Mouse (Mus musculus): ENCODE measurements at regions not wholly inside any gene's neighbourhood (a gene's known extent, or its start where the extent isn't known, plus 50 kb on each side); places are given as distances from the start of the nearest gene placed in this dataset.

GRCm38 (mm10) chr15:62457051-62457664, 1387.8 kb downstream of the Gsdmc2 start:
- WGBS (ENCODE audit: missing documents), result 68% methylated on average over 2 of the region's 4 CpGs
- H3K36me3 ChIP-seq (ENCODE audit: inconsistent target), result no peaks in the 10 kb centered on the region
- no peak overlapping the region for H3K27ac ChIP-seq
- H3K4me3 ChIP-seq (ENCODE audit: inconsistent target), result no peak overlapping the region
- no peaks in the 10 kb centered on the region for H3K79me2 ChIP-seq (ENCODE audit: inconsistent target)

- Histone ChIP-seq H3K27ac (no peak overlapping the region), H3K36me3 (ENCODE audit: inconsistent target) (no peaks in the 10 kb centered on the region), H3K79me2 (ENCODE audit: inconsistent target) (no peaks in the 10 kb centered on the region), H3K4me3 (ENCODE audit: inconsistent target) (no peak overlapping the region)
- WGBS (ENCODE audit: missing documents), result 100% methylated on average over 1 of the region's 1 CpGs
Observed at GRCm38 (mm10) chr15:62456020-62456419, 1389.0 kb downstream of the Gsdmc2 start.

GRCm38 (mm10) chr15:62448116-62448515, 1396.9 kb downstream of the Gsdmc2 start:
- Histone ChIP-seq H3K79me2 (ENCODE audit: inconsistent target) (no peaks in the 10 kb centered on the region), H3K4me3 (ENCODE audit: inconsistent target) (no peak overlapping the region), H3K36me3 (ENCODE audit: inconsistent target) (no peaks in the 10 kb centered on the region), H3K27ac (no peak overlapping the region)
- WGBS (ENCODE audit: missing documents), result 86% methylated on average over 3 of the region's 3 CpGs

- 76% methylated on average over 5 of the region's 5 CpGs for WGBS (ENCODE audit: missing documents)
- no peak overlapping the region for H3K27ac ChIP-seq
- no peaks in the 10 kb centered on the region for H3K36me3 ChIP-seq (ENCODE audit: inconsistent target)
- H3K4me3 ChIP-seq (ENCODE audit: inconsistent target), result no peak overlapping the region
- no peaks in the 10 kb centered on the region for H3K79me2 ChIP-seq (ENCODE audit: inconsistent target)
Observed at GRCm38 (mm10) chr15:62439211-62439610, 1405.8 kb downstream of the Gsdmc2 start.

GRCm38 (mm10) chr15:62436631-62437030, 1408.3 kb downstream of the Gsdmc2 start:
- no peak overlapping the region for H3K27ac ChIP-seq
- no peaks in the 10 kb centered on the region for H3K36me3 ChIP-seq (ENCODE audit: inconsistent target)
- no peak overlapping the region for H3K4me3 ChIP-seq (ENCODE audit: inconsistent target)
- no peaks in the 10 kb centered on the region for H3K79me2 ChIP-seq (ENCODE audit: inconsistent target)
- WGBS (ENCODE audit: missing documents), result 93% methylated on average over 5 of the region's 5 CpGs

- H3K27ac ChIP-seq, result no peak overlapping the region
- H3K79me2 ChIP-seq (ENCODE audit: inconsistent target), result no peaks in the 10 kb centered on the region
- H3K4me3 ChIP-seq (ENCODE audit: inconsistent target), result no peak overlapping the region
- no peaks in the 10 kb centered on the region for H3K36me3 ChIP-seq (ENCODE audit: inconsistent target)
- WGBS (ENCODE audit: missing documents), result 99% methylated on average over 4 of the region's 4 CpGs
Observed at GRCm38 (mm10) chr15:62435141-62435680, 1409.8 kb downstream of the Gsdmc2 start.

GRCm38 (mm10) chr15:62432742-62433245, 1412.2 kb downstream of the Gsdmc2 start:
- WGBS (ENCODE audit: missing documents), result 100% methylated on average over 1 of the region's 1 CpGs
- Histone ChIP-seq H3K4me3 (ENCODE audit: inconsistent target) (no peak overlapping the region), H3K79me2 (ENCODE audit: inconsistent target) (no peaks in the 10 kb centered on the region), H3K36me3 (ENCODE audit: inconsistent target) (no peaks in the 10 kb centered on the region), H3K27ac (no peak overlapping the region)

GRCm38 (mm10) chr15:62431150-62431678, 1413.8 kb downstream of the Gsdmc2 start:
- 94% methylated on average over 1 of the region's 1 CpGs for WGBS (ENCODE audit: missing documents)
- Histone ChIP-seq H3K36me3 (ENCODE audit: inconsistent target) (no peaks in the 10 kb centered on the region), H3K4me3 (ENCODE audit: inconsistent target) (no peak overlapping the region), H3K27ac (no peak overlapping the region), H3K79me2 (ENCODE audit: inconsistent target) (no peaks in the 10 kb centered on the region)

- no peak overlapping the region for H3K27ac ChIP-seq
- no peak overlapping the region for H3K4me3 ChIP-seq (ENCODE audit: inconsistent target)
- no peaks in the 10 kb centered on the region for H3K36me3 ChIP-seq (ENCODE audit: inconsistent target)
- WGBS (ENCODE audit: missing documents), result 92% methylated on average over 5 of the region's 5 CpGs
- no peaks in the 10 kb centered on the region for H3K79me2 ChIP-seq (ENCODE audit: inconsistent target)
Observed at GRCm38 (mm10) chr15:62422995-62423394, 1422.0 kb downstream of the Gsdmc2 start.

GRCm38 (mm10) chr15:62421073-62421851, 1423.7 kb downstream of the Gsdmc2 start:
- Histone ChIP-seq H3K79me2 (ENCODE audit: inconsistent target) (no peaks in the 10 kb centered on the region), H3K36me3 (ENCODE audit: inconsistent target) (no peaks in the 10 kb centered on the region), H3K27ac (no peak overlapping the region), H3K4me3 (ENCODE audit: inconsistent target) (no peak overlapping the region)
- WGBS (ENCODE audit: missing documents), result 96% methylated on average over 6 of the region's 7 CpGs

GRCm38 (mm10) chr15:62416691-62417090, 1428.3 kb downstream of the Gsdmc2 start:
- H3K27ac ChIP-seq, result no peak overlapping the region
- no peaks in the 10 kb centered on the region for H3K36me3 ChIP-seq (ENCODE audit: inconsistent target)
- H3K79me2 ChIP-seq (ENCODE audit: inconsistent target), result no peaks in the 10 kb centered on the region
- H3K4me3 ChIP-seq (ENCODE audit: inconsistent target), result no peak overlapping the region

- Histone ChIP-seq H3K79me2 (ENCODE audit: inconsistent target) (no peaks in the 10 kb centered on the region), H3K36me3 (ENCODE audit: inconsistent target) (no peaks in the 10 kb centered on the region), H3K27ac (no peak overlapping the region), H3K4me3 (ENCODE audit: inconsistent target) (no peak overlapping the region)
- 100% methylated on average over 2 of the region's 2 CpGs for WGBS (ENCODE audit: missing documents)
Observed at GRCm38 (mm10) chr15:62413694-62414093, 1431.3 kb downstream of the Gsdmc2 start.

GRCm38 (mm10) chr15:62402142-62402541, 1442.8 kb downstream of the Gsdmc2 start:
- 96% methylated on average over 5 of the region's 5 CpGs for WGBS (ENCODE audit: missing documents)
- Histone ChIP-seq H3K27ac (no peak overlapping the region), H3K36me3 (ENCODE audit: inconsistent target) (no peaks in the 10 kb centered on the region), H3K79me2 (ENCODE audit: inconsistent target) (no peaks in the 10 kb centered on the region), H3K4me3 (ENCODE audit: inconsistent target) (no peak overlapping the region)

- Histone ChIP-seq H3K79me2 (ENCODE audit: inconsistent target) (no peaks in the 10 kb centered on the region), H3K36me3 (ENCODE audit: inconsistent target) (no peaks in the 10 kb centered on the region), H3K27ac (peak overlapping the region; percentile 37), H3K4me3 (ENCODE audit: inconsistent target) (no peak overlapping the region)
- WGBS (ENCODE audit: missing documents), result 6% methylated on average over 4 of the region's 4 CpGs
Observed at GRCm38 (mm10) chr15:62400984-62401609, 1443.9 kb downstream of the Gsdmc2 start.

- Histone ChIP-seq H3K4me3 (ENCODE audit: inconsistent target) (no peak overlapping the region), H3K79me2 (ENCODE audit: inconsistent target) (no peaks in the 10 kb centered on the region), H3K27ac (no peak overlapping the region), H3K36me3 (ENCODE audit: inconsistent target) (no peaks in the 10 kb centered on the region)
- 95% methylated on average over 1 of the region's 1 CpGs for WGBS (ENCODE audit: missing documents)
Observed at GRCm38 (mm10) chr15:62399381-62399780, 1445.6 kb downstream of the Gsdmc2 start.

All from macrophage (primary cell).